Mouse (Mus musculus): ENCODE measurements around the gene 5730596B20Rik. TPM values are rescaled to one million over a fixed set of nuclear protein-coding genes. Genes with fewer than 3 reads are reported as not detected.

The 5730596B20Rik gene
- polyA plus RNA-seq, 1 experiment = not detected

DNA sequence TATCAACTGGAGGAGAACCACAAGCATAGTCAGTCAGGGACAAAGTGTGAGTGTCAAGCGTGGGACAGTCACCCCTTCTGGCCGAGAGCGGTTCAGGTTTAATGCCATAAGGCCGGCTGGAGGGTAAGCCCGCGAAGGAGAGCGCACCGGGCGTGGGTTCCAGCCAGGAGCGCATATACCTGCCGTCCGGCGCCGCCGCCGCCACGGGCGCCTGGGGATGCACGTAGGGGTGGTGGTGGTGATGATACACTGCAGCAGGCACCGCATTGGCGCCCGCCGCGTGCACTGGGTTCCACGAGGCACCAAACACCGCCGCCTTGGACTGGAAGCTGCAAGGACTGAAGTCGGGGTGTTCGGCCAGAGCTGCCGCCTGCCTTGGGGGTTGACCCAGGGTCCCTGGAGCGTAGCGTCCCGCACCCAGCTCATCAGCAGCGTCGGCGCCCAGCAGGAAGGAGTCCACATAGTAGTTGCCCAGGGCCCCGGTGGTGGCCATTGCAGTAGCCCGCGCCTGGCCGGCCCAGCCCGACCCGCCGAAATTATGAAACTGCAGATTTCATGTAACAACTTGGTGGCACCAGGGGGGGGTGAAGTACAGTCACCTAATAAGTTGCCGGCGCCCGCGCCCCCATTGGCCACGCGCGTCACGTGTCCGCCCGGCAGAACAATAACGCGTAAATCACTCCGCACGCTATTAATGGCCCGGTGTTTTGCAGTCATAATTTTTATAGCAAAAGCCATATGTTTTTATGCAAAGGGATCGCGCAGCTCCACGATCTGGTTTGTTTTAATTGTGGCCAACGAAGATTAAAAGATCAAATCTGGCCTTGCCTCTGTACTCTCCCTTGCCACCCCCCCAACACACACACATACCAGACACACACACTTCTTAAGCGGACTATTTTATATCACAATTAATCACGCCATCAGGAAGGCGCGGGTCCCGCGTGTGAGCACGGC lies 48.6 kb downstream of the 5730596B20Rik start:
- peaks cover 62% of the 10 kb centered on the region for H3K27me3 ChIP-seq (ENCODE audit: control insufficient read depth, insufficient read depth, low read length, poor library complexity, severe bottlenecking)
- peak overlapping the region; percentile 30 for H3K4me3 ChIP-seq (ENCODE audit: low read depth, low read length)
- no peak overlapping the region for H3K9ac ChIP-seq (ENCODE audit: low read depth, poor library complexity, severe bottlenecking)

DNA sequence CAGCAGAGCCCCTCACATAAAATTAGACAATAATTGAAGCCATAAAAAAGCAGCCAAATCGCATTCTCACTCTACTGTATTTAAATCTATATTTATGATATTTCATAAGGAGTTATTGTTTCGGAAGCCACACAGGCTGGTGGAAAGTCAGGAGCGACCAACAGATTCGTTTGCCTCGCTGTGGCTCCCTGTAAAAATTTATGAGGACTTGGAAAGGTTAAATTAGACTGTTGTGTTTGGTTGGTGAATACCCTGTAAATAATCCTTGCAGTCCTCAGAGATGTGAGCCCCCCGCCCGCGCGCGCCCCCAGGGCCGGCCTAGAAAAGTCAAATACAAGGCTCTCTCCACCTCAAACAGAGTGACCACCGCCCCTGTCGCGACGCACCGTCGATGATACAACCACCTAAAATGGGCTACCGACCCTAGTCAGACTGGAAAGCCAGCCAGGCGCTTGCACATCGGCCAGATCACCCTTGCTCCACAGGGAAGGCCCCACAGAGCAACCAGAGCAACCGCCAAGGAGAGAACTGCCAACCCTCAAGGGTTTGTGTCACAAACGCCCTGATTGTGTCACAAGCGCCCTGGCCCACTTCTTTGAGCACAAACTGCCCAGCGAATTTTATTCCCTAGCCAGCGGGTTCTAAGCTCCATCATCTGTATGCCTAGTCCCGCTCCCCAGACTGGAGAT lies 49.4 kb downstream of the 5730596B20Rik start:
- no peak overlapping the region for H3K9ac ChIP-seq (ENCODE audit: low read depth, poor library complexity, severe bottlenecking)
- H3K27me3 ChIP-seq (ENCODE audit: control insufficient read depth, insufficient read depth, low read length, poor library complexity, severe bottlenecking) = peaks cover 62% of the 10 kb centered on the region
- no peak overlapping the region for H3K4me3 ChIP-seq (ENCODE audit: low read depth, low read length)
- H3K36me3 ChIP-seq (ENCODE audit: control insufficient read depth, insufficient read depth, low read length, poor library complexity, severe bottlenecking) = no peaks in the 10 kb centered on the region
- no peak overlapping the region for H3K27ac ChIP-seq (ENCODE audit: insufficient read depth, low read length)
- no peaks in the 10 kb centered on the region for H3K4me1 ChIP-seq (ENCODE audit: control insufficient read depth, insufficient read depth, low read length)
- H3K9me3 ChIP-seq (replicated peaks; ENCODE audit: control insufficient read depth, insufficient read depth, low read length, poor library complexity, severe bottlenecking) = no peaks in the 10 kb centered on the region
- TF ChIP-seq CTCF (IDR thresholded peaks at IDR 0.05; ENCODE audit: low read depth, low read length) (no peak), POLR2A (IDR thresholded peaks at IDR 0.05; ENCODE audit: insufficient read depth, low read length) (no peak), EP300 (IDR thresholded peaks at IDR 0.05; ENCODE audit: insufficient read depth, low read depth, low read length) (no peak)

More for the DNA sequence above, 48.6 kb downstream of the 5730596B20Rik start:
- TF ChIP-seq EP300 (IDR thresholded peaks at IDR 0.05; ENCODE audit: insufficient read depth, low read depth, low read length) (no peak), POLR2A (IDR thresholded peaks at IDR 0.05; ENCODE audit: insufficient read depth, low read length) (no peak), CTCF (IDR thresholded peaks at IDR 0.05; ENCODE audit: low read depth, low read length) (no peak)
- no peak overlapping the region for H3K27ac ChIP-seq (ENCODE audit: insufficient read depth, low read length)
- no peaks in the 10 kb centered on the region for H3K9me3 ChIP-seq (replicated peaks; ENCODE audit: control insufficient read depth, insufficient read depth, low read length, poor library complexity, severe bottlenecking)
- no peaks in the 10 kb centered on the region for H3K4me1 ChIP-seq (ENCODE audit: control insufficient read depth, insufficient read depth, low read length)
- H3K36me3 ChIP-seq (ENCODE audit: control insufficient read depth, insufficient read depth, low read length, poor library complexity, severe bottlenecking) = no peaks in the 10 kb centered on the region

DNA sequence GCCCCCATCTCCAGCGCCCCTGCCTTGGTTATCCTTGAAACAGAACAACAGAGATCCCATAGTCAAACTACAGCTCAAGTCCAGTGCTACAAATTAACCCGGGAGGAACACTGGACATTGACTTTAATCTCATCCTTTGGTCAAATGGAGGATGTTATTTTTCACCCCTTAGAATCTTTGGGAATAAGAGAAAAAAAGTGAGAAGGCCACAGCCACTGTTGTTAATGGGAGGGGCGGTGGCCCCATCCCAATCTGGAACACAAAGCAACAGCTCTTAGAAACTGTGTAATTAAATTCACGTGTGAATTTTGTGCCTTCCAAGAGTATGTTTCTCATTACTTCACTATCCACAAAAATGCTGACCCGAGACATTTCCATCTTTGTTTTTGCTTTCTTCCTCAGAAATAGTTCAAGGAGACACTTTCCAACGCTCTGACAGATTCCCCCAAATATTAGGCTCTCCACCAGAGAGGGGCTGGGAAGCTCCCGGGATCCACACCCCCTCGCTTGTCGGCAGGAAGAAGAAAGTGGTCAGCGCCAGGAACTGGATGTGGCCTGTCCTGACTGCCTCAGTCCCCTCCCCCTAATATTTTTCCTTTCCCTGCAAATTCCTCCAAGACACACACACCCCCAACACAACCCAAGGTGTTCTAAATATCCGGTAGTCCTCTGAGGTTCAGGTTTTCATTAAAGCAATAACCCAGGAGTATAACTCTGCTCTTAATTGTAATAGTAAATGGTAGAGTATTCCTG lies 50.3 kb downstream of the 5730596B20Rik start:
- Histone ChIP-seq H3K36me3 (ENCODE audit: control insufficient read depth, insufficient read depth, low read length, poor library complexity, severe bottlenecking) (no peaks in the 10 kb centered on the region), H3K4me3 (ENCODE audit: low read depth, low read length) (no peak overlapping the region), H3K27ac (ENCODE audit: insufficient read depth, low read length) (no peak overlapping the region), H3K27me3 (ENCODE audit: control insufficient read depth, insufficient read depth, low read length, poor library complexity, severe bottlenecking) (peaks cover 62% of the 10 kb centered on the region), H3K9me3 (replicated peaks; ENCODE audit: control insufficient read depth, insufficient read depth, low read length, poor library complexity, severe bottlenecking) (no peaks in the 10 kb centered on the region), H3K9ac (ENCODE audit: low read depth, poor library complexity, severe bottlenecking) (no peak overlapping the region), H3K4me1 (ENCODE audit: control insufficient read depth, insufficient read depth, low read length) (no peaks in the 10 kb centered on the region)
- no peak for TF ChIP-seq EP300 (IDR thresholded peaks at IDR 0.05; ENCODE audit: insufficient read depth, low read depth, low read length)
- no peak for TF ChIP-seq CTCF (IDR thresholded peaks at IDR 0.05; ENCODE audit: low read depth, low read length)
- TF ChIP-seq POLR2A (IDR thresholded peaks at IDR 0.05; ENCODE audit: insufficient read depth, low read length) = no peak

DNA sequence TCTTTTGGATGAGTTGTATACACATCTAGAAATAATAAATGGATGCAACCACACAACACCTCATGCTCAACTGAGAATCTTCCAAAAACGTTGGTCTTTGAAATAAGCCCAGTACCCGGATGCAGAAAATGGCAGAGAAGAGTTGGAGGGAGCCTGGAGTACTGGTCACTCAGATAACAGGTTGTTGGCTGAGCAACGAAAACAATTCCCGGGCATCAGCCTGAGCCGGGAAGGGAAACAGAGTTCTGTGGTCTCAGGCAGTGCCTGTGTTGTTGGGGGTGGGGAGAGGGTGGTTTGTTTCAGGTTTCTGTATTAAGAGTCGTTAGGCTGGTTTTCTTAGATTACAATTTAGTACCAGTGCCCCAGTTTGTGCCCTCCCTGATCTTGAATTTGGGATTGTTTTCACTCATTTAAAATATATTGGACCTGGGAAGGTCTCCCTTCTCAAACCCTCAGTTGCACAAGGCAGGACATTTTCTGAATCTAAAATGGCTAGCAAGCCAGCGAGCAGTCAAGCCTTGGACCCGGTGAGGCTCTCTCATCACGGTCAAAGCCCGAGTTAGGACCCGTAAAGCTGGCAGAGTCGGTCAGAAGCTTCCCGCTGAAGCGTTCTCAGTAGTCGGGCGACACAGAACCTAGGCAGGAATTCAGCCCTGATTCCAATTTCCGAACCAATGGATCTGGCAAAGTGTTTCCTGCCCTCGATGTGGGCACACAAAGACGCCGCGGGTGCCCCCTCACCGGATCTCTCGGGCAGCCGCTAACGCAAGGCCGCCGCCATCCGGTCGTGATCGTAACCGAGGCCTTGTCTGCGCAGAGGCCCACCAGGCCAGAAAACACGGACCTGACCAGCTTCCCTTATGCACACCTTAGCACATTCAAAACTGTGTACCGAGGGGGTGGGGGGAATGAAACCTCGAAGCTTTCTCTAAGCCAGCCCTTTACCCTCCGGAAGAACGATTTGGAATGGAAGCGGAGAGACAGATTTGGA lies 51.5 kb downstream of the 5730596B20Rik start:
- no peak overlapping the region for H3K4me3 ChIP-seq (ENCODE audit: low read depth, low read length)
- H3K9me3 ChIP-seq (replicated peaks; ENCODE audit: control insufficient read depth, insufficient read depth, low read length, poor library complexity, severe bottlenecking) = no peaks in the 10 kb centered on the region
- no peaks in the 10 kb centered on the region for H3K36me3 ChIP-seq (ENCODE audit: control insufficient read depth, insufficient read depth, low read length, poor library complexity, severe bottlenecking)
- TF ChIP-seq CTCF (IDR thresholded peaks at IDR 0.05; ENCODE audit: low read depth, low read length) (no peak), POLR2A (IDR thresholded peaks at IDR 0.05; ENCODE audit: insufficient read depth, low read length) (no peak), EP300 (IDR thresholded peaks at IDR 0.05; ENCODE audit: insufficient read depth, low read depth, low read length) (no peak)
- no peak overlapping the region for H3K27ac ChIP-seq (ENCODE audit: insufficient read depth, low read length)
- H3K27me3 ChIP-seq (ENCODE audit: control insufficient read depth, insufficient read depth, low read length, poor library complexity, severe bottlenecking) = peaks cover 71% of the 10 kb centered on the region
- no peak overlapping the region for H3K9ac ChIP-seq (ENCODE audit: low read depth, poor library complexity, severe bottlenecking)
- H3K4me1 ChIP-seq (ENCODE audit: control insufficient read depth, insufficient read depth, low read length) = no peaks in the 10 kb centered on the region

Measured in ES-Bruce4 (cell line).